Mouse (Mus musculus) ES-Bruce4 (cell line): ENCODE measurements at regions not wholly inside any gene's neighbourhood (a gene's known extent, or its start where the extent isn't known, plus 50 kb on each side); places are given as distances from the start of the nearest gene placed in this dataset.

Experiments used
- H3K27ac ChIP-seq: 2 replicates; pipeline ENCODE4 v1.5.1; 2012; ENCODE audit warnings: low read length, inconsistent platforms; ENCODE audit not compliant: insufficient read depth
- H3K27me3 ChIP-seq: 2 replicates; pipeline ENCODE4 v1.6.1; 2012; ENCODE audit warnings: mild to moderate bottlenecking, low read length, inconsistent platforms; ENCODE audit not compliant: control insufficient read depth, poor library complexity, insufficient read depth, severe bottlenecking
- H3K36me3 ChIP-seq: 2 replicates; pipeline ENCODE4 v1.6.1; 2012; ENCODE audit warnings: inconsistent platforms, mild to moderate bottlenecking, low read length, moderate library complexity; ENCODE audit not compliant: control insufficient read depth, poor library complexity, insufficient read depth, severe bottlenecking
- H3K4me1 ChIP-seq: one replicate; pipeline ENCODE4 v1.8.1; 2011; ENCODE audit warnings: low read length; ENCODE audit not compliant: control insufficient read depth, insufficient read depth
- H3K4me3 ChIP-seq: 2 replicates; pipeline ENCODE4 v1.5.1; 2011; ENCODE audit warnings: low read depth, mild to moderate bottlenecking, low read length
- H3K9ac ChIP-seq: 2 replicates; pipeline ENCODE4 v1.6.1; 2012; ENCODE audit warnings: low read depth, mild to moderate bottlenecking, inconsistent platforms; ENCODE audit not compliant: poor library complexity, severe bottlenecking
- H3K9me3 ChIP-seq: replicated peaks from 2 replicates; pipeline ENCODE4 v1.6.1; 2012; ENCODE audit warnings: mild to moderate bottlenecking, low read length, inconsistent platforms; ENCODE audit not compliant: control insufficient read depth, poor library complexity, insufficient read depth, severe bottlenecking
- CTCF ChIP-seq: IDR thresholded peaks from one replicate; pipeline ENCODE4 v1.8.1; 2011; ENCODE audit warnings: low read depth, low read length
- EP300 ChIP-seq: IDR thresholded peaks from 2 replicates; pipeline ENCODE4 v1.6.1; 2011; ENCODE audit warnings: low read depth, low read length; ENCODE audit not compliant: insufficient read depth
- POLR2A ChIP-seq: IDR thresholded peaks from one replicate; pipeline ENCODE4 v1.8.1; 2011; ENCODE audit warnings: low read length; ENCODE audit not compliant: insufficient read depth

GRCm38 (mm10) chr7:39896918-39897317 lies 379.4 kb downstream of the Zfp619 start:
- Histone ChIP-seq H3K4me1 (no peaks in the 10 kb centered on the region), H3K9ac (no peak overlapping the region), H3K27ac (no peak overlapping the region), H3K4me3 (no peak overlapping the region), H3K27me3 (no peaks in the 10 kb centered on the region), H3K9me3 (no peaks in the 10 kb centered on the region), H3K36me3 (no peaks in the 10 kb centered on the region)
- no peak for TF ChIP-seq POLR2A
- TF ChIP-seq EP300 = no peak

- Histone ChIP-seq H3K4me3 (no peak overlapping the region), H3K9ac (no peak overlapping the region), H3K27me3 (no peaks in the 10 kb centered on the region), H3K36me3 (no peaks in the 10 kb centered on the region), H3K27ac (no peak overlapping the region), H3K9me3 (no peaks in the 10 kb centered on the region), H3K4me1 (no peaks in the 10 kb centered on the region)
- TF ChIP-seq EP300 (no peak), POLR2A (no peak), CTCF (no peak)
Observed at GRCm38 (mm10) chr7:39898268-39898667, 380.7 kb downstream of the Zfp619 start.

- TF ChIP-seq CTCF (no peak), POLR2A (no peak)
- H3K9ac ChIP-seq = no peak overlapping the region
Observed at GRCm38 (mm10) chr7:39933946-39934345, 416.4 kb downstream of the Zfp619 start.

GRCm38 (mm10) chr7:39937262-39937661 lies 419.7 kb downstream of the Zfp619 start:
- Histone ChIP-seq H3K27me3 (no peaks in the 10 kb centered on the region), H3K4me1 (no peaks in the 10 kb centered on the region), H3K36me3 (no peaks in the 10 kb centered on the region), H3K27ac (no peak overlapping the region), H3K4me3 (no peak overlapping the region), H3K9me3 (no peaks in the 10 kb centered on the region), H3K9ac (no peak overlapping the region)
- no peak for TF ChIP-seq POLR2A
- TF ChIP-seq CTCF = no peak
- TF ChIP-seq EP300 = no peak

More at GRCm38 (mm10) chr7:39933946-39934345, 416.4 kb downstream of the Zfp619 start:
- no peaks in the 10 kb centered on the region for H3K4me1 ChIP-seq
- H3K27ac ChIP-seq = no peak overlapping the region
- H3K9me3 ChIP-seq = no peaks in the 10 kb centered on the region
- no peaks in the 10 kb centered on the region for H3K36me3 ChIP-seq
- no peak overlapping the region for H3K4me3 ChIP-seq
- no peaks in the 10 kb centered on the region for H3K27me3 ChIP-seq

- H3K4me3 ChIP-seq = no peak overlapping the region
- no peaks in the 10 kb centered on the region; the same call in 1 of the 2 replicates for H3K27me3 ChIP-seq
- no peak overlapping the region for H3K27ac ChIP-seq
- no peaks in the 10 kb centered on the region for H3K4me1 ChIP-seq
- H3K9me3 ChIP-seq = no peaks in the 10 kb centered on the region
- H3K36me3 ChIP-seq = no peaks in the 10 kb centered on the region
- TF ChIP-seq CTCF = no peak
- TF ChIP-seq EP300 = no peak
- H3K9ac ChIP-seq = no peak overlapping the region
Observed at GRCm38 (mm10) chr7:39942262-39942900, 424.8 kb downstream of the Zfp619 start.

GRCm38 (mm10) chr7:39954110-39954509 lies 436.5 kb downstream of the Zfp619 start:
- Histone ChIP-seq H3K9me3 (no peaks in the 10 kb centered on the region), H3K4me3 (no peak overlapping the region), H3K9ac (no peak overlapping the region), H3K36me3 (no peaks in the 10 kb centered on the region), H3K27me3 (no peaks in the 10 kb centered on the region), H3K27ac (no peak overlapping the region), H3K4me1 (no peaks in the 10 kb centered on the region)
- TF ChIP-seq EP300 (no peak), POLR2A (no peak), CTCF (no peak)
